Mouse (Mus musculus) thymus, postnatal 25 days (tissue): ENCODE data around the gene Gm20538.

Experiments
- DNase-seq: peaks from one replicate; pipeline ENCODE4 v3.0.0; 2022

The Gm20538 gene

DNA sequence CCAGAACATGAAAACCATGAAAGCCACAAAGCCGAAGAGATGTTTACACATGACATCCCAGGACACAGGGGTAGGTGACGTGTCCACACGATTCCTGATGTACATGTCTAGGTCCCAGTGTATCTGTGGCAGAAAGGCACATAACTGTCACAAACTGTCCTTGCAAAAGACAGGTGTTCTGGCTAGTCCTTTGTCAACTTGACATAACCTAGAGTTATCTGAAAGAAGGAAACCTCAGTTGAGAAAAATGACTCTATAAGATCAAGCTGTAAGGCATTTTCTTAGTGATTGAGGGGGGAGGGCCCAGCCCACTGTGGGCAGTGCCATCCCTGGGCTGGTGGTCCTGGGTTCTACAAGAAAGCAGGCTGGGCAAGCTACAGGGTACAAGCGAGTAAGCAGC lies at the start of gene Gm20538:
Gene Gm20538, minus strand, starts transcription at position 101 of the 400 bp plus-strand sequence.
- no peak for DNase-seq

DNA sequence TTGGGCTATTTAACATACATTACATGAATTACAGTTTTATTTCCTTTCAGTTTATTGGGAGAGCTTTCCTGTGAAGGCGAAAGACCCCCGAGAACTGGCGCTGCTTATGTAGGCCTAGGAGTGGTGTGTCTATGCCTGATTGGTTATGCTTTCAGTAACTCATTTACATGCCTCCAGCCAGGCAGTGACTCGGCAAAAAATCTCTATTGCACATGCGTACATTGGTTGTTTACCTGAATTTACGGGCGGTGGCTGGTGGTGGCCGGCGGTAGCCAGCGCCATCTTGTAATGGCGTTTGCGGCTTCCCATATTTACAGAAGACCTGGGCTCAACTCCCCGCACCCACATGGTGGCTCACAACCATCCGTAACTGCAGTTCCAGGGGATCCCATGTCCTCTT lies 41.5 kb upstream of the Gm20538 start:
- no peak for DNase-seq

DNA sequence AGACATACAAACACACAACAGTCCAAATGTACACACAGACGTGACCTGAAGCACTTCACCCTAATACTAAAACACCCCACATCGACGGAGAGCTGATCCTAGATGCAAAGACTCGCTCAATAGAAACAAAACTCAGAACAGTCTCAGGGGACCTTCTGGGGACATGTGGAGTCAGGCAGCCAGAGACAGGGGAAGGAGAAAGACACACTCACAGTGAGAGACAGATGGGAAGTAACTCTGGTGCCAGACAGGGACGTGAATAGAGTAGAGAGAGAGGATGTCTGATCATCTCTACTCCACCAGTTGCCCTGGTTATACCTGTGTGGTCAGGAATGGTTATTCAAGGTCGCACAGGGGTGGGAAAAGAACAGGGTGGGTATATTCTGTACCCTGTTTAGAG lies 39.0 kb upstream of the Gm20538 start:
- no peak for DNase-seq

DNA sequence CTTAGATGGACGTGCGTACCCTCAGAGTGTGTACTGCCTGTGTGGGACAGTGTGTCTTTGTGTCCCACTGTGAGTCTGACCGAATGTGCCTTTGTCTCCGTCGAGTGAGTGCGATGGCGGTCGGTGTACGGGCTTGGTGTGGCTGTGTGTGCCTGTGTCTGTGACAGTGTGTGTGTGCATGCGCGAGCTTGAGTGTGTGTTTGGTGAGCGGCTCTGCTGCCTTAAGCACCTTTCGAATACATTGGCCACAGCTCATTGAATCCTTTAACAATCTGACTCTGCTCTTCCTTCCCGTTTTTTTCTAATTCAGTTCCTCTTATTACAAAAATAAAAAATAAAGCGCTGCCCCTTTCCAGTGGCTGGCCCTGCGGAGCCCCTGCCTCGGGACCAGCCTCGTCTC lies 38.4 kb upstream of the Gm20538 start:
- DNase-seq, result no peak

DNA sequence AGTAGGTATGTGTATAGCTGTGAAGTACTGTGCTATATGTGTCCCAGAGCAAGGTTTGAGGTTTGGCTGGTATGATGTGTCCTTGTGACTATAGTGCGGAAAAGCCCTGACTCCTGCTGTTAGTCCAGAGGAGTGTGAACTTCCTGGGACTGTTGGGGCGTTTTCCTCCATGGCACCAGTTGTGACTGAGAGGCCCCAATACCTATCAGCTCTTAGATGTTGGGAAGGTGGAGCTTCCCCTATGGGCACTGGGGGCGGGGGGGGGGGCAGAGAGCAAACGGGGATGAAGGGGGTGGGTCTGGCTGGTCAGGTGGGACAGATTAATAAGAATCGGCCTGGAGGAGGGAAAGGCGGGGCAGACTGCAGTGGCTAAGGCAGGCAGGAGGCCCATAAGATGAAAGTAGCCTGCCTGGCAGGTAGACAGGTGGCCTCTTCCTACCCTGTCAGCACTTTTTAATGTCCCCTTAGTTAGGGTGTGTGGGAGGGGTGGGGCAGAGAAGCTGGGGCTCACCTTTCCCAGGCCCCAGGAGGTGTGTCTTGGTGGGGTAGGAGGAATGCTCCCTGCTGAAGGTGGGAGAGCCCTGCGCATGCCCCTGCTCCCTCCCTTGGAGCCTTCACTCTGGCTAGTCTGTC lies 37.1 kb upstream of the Gm20538 start:
- no peak for DNase-seq

DNA sequence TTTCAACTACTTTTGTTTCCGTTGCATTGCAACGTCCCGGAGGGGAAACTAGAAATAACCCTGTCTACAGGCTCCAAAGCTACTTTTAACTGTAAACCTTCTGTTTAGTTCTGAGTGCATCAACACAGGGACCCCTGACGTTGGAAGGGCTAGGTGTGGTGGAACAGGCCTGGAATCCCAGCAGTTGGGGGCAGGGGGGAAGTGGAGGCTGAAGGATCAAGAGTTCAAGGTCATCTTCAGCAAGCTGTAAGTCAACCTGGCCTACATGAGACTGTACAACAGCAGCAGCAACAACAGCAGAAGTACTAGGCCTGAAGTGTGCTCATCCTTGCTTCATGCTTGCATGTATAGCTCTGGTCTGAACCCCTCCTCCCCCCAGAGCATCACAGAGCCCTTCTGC lies 35.4 kb upstream of the Gm20538 start:
- DNase-seq, result no peak

DNA sequence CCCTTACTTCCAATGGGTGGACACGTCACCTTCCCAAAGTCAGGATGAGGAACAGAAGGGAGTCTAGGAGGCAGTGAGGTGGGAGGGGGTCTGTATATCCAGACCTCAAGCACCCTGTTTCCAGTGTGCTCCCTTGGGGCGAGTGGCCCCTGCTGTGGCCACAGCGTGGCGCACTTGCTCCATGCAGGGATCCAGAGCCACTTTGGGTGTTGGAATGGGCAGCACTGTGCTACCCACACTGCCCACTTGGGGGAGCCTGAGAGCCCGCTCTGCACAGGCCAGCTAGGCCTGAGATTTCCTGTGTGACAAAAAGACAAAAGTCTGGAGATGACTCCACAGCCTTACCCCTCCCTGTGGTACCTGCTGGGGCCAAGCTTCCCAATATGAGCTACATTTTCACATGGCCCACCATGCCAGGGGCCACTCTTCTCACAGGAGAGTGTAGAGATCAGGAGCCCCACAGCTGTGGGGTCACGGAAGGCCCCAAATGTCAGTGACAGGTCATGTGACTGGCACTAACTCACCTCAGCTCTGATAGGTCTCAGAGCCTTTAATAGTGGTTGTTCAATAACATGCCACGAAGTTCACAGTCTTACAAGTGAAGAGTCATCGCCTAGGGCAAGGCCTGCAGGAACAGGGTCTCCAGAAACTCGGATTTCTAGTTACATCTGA lies 30.1 kb upstream of the Gm20538 start:
- DNase-seq, result peak; percentile 92

DNA sequence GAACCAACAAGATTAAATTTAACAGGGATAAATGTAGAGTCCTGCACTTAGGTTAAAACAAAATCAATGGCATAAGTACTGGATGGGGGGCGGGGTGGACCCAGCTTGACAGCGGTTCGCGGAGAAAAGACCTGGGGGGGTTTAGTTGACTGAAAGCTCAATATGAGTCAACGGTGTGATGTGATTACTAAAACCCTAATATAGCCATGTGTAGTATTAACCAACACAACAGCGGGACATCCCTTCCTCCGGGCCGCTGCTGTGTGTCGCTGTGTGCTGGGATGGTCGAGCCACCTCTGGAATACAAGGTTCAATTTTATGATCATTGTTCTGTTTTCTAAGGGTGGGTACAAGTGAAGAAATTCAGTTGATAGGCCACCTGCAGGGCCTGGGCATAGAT lies 29.5 kb upstream of the Gm20538 start:
- DNase-seq, result no peak

DNA sequence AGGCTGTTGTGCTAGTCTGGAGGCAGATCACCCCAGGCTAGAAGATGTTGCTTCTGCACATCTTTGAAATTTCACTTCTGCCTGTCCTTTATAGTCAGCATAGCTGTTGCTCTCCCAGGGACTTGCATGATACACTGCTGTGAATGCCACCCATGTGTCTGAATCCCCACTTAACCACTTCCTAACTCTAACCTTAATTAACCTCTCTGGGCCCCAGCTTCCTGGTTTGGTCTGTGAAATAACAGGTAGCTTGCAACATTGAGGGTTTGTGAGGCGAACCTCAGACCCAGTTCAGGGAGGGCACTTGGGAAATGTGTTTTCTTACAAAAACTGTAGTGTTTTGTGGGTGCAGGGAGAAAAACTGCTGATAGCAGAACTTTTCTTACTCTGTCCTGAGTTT lies 25.4 kb upstream of the Gm20538 start:
- peak; percentile 33 for DNase-seq

DNA sequence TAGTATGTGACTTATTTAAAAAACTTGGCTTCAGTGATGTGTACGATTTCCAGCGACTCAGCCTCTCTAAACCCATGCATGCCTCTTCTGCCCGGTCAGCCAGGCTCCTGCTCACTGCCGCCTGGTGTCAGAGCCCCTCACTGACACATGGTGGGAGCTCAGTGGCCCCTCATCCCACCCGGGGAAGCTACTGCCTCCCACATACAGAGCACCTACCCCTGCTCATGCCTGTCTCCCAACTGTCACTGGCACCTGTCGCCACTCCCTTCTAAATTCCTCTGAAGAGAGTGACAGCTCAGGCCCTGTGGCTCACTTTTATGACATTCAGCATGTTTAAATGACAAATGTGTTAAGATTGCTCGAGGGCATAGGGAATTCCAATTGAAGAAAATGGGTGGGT lies 23.6 kb upstream of the Gm20538 start:
- no peak for DNase-seq

DNA sequence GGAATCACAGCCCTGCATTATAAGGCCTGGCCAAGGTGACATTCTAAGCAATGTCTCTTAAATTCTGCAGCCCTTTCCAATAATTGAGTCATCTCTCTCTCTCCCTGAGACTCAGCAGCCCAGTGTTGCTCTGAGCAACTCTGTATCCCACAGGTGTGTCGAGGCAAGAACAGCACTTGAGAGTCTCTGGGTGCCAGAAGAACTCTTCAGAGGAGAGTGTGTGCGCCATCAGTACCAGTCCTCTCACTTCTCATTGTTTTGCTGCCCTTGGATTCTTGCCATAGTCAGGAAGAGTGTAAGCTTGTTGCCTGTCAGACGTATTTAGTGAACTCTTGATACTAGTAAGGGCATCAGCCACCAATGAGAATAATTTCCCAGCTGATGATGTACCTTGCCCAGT lies 15.1 kb upstream of the Gm20538 start:
- DNase-seq, result no peak

DNA sequence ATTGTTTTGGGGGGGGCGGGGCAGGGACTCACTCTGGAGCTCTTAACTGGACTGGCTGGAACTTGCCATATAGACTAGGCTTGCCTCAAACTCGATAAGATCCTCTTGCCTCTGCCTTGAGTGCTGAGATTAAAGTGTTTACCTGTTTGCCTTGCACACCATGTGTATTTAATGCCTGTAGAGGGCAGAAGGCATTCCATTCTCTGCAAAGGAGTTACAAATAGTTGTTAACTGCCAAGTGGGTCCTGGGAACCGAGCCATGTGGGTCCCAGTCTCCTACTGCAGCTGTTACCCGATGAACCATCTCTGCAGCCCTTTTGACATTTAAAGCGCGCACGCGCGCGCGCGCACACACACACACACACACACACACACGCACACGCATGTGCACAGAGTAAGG lies 11.4 kb upstream of the Gm20538 start:
- DNase-seq, result no peak

DNA sequence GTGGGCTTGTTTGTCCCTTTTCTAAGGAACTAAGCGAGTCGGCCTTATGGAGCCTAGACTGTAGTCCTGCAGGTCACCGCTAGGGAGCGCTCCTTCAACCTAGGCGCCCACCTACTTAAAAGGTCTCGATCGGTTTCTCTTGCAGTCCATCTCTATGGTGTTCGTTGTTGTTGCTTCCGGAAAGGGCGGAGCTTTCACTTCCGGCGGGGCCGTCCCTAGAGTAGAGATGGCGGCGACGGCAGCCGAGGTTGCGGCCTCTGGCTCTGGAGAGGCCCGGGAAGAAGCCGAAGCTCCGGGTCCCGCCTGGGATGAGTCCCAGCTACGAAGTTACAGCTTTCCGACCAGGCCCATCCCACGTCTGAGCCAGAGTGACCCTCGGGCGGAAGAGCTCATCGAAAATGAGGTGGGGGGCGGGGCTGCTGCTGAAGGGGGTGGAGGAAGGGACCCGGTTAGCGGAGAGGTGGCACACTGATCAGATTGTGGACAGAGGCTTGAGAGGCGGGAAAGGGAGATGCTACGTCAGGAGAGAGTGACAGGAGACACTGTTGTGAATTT lies 10.1 kb upstream of the Gm20538 start, which contains the start of gene Hif1an:
Gene Hif1an, plus strand, starts transcription at position 199 of the 555 bp plus-strand sequence.
- peak; percentile 95 for DNase-seq

DNA sequence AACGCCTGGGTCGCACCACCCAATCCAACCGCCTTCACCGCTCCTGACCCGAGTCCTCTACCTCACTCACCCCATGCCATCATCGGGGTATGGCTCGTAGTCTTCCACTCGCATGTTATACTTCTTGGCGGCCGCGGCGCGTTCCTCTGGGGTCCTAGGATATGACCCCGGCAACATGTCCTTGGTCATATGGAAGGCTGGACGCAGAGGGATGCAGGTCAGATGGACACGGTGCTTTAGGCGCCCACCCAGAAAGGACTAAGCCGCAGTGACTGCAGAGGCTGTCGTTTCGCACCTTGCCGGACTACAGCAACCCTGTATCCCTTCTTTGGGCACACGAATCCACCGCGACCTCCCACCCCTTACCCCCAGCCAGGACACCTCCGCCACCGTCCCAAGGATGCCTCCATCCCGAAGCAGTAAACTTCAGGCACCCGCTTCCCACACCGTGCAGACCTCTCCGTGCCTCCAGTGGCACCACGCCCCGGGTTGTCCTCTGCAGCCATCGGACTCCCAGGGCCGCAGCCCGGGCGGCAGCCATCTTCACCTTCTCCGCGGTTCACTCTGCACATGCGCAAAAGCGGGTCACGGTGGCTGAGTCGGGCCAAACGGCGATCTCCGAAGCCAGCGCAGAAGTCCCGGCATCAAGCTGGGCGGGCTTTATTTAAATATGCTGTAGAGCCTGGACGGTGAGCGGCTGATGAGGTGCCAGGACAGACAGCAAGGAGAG lies 2.4 kb upstream of the Gm20538 start, which contains the start of gene Ndufb8:
Gene Ndufb8, minus strand, starts transcription at position 580 of the 730 bp plus-strand sequence.
- DNase-seq, result peak; percentile 92

DNA sequence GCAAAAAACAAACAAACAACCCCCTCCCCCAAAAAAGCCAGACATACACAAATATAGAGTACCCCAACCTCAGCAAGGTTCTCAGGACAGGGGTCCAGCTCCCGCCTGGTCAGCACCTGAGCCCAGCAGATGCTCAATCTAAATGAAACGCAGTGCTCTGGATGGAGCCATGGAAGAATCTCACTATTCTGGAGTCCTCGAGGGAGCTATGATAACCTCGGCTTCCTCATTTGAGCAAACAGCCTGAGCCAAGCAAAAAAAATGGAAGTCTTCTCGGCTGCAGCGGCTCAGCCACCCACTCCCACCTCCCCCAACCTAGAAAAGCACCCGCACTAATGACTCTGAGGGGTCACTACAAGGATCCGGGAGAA lies 1.8 kb upstream of the Gm20538 start:
- no peak for DNase-seq

DNA sequence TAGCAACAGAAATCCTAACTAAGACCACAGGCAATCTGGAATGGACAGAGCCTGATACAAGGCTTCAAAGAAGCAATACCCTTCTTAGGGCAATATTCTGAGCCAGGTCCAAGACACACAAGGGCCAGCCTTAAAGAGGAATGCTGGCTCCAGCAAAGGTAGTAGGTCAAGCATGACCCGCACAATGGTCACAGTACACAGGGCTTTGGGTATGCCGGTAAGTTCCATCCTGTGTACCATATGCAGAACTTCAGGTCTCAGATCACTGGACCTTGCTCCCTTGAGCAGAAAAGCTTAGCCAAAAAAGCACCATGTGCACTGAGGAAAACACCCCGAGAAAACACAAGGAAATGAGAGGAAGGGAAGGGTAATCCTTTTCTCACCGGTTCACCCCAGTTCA lies 655 bp upstream of the Gm20538 start:
- no peak for DNase-seq

DNA sequence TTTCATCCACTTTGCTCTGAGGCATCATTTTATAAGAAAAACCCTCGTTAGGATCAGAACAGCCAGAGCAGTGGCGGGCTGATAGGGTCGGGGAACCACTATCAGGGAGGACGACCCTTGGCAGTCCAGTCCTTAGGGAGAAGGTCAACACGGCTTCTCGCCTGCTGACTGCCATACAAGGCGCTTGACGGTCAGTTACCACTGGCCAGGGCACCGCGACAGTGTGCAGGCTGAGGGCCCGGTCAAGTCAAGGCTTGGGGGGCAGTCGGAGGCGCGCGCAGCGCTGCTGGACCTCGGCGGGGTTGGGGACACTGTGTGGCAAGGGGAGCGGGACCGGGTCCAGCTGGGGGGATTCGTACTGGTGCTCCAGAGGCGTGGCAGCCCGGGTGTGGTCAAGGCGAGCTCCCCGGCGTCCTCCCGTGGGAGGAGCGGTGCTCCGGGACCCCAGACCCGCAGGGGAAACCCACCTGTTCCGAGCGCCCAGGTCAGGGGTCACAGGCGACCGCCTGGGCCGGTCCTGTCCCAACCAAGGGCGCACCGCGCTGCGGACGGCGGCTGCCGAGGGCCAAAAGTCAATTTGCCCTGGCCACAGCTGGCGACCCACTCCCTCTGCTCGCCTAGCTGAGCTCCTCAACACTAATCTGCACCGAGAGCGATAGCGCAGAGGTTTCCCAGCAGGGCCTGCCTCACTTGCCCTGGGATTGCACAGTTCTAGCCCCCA lies 7.2 kb downstream of the Gm20538 start, which contains the start of gene Sec31b:
Gene Sec31b, minus strand, starts transcription at position 544 of the 721 bp plus-strand sequence.
- DNase-seq, result peak; percentile 6

DNA sequence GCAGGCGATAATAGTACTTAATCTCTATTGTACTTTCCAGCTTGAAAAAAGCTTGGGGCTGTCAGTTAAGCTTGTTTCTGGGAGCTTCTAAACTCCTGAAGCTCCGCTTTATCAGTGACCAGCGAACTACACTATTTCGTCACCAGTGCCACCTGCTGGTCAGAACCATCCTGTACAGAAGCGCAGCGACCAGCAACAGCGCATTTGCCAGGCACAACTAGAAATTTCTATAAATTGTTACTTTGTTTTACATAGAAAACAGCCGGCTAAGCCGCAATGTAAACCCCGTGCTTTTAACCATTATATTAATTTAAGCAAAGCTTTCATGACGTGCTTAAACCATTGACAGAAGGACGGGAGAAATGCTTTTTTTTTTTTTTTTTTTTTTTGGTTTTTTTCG lies 7.9 kb downstream of the Gm20538 start:
- DNase-seq, result peak; percentile 73

DNA sequence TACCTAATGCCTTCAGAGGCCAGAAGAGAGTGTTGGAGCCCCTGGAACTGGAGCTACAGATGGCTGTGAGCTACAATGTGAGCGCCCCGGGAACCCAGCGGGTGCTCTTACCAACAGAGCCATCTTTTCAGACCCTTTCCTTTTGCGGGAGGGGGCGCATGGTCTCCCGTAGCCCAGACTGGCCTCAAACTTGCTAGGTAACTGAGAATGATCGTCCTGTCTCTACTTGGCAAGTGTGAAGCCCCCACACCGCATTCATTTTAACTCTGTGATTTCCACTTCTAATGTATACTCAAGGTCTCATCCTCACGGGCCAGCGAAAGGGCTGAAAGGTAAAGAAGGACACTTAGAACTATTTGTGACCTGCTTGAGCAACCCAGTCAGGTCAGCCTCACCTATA lies 8.3 kb downstream of the Gm20538 start:
- DNase-seq, result no peak

DNA sequence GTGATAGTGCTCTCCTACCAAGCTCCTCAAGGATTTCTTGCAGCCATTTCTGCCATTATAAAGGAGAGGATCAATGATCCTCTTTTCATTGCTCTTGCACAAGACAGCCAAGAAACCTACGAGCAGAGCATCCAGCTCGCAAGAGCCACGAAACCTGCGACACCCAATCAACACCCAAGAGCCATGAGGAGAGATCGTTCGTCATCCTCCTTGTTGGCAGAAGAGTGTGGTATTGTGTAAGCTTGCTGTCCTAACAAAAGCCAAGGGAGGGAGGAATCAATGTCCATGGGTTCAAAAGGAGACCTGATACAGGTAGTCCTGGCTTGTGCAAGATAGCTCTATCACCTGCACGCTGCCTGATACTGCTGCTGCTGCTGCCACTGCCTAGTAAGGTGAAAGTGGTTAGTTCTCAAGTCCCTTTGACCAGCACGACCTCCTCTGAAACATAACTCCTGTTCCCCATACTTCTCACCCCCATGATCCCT lies 9.9 kb downstream of the Gm20538 start:
- no peak for DNase-seq

DNA sequence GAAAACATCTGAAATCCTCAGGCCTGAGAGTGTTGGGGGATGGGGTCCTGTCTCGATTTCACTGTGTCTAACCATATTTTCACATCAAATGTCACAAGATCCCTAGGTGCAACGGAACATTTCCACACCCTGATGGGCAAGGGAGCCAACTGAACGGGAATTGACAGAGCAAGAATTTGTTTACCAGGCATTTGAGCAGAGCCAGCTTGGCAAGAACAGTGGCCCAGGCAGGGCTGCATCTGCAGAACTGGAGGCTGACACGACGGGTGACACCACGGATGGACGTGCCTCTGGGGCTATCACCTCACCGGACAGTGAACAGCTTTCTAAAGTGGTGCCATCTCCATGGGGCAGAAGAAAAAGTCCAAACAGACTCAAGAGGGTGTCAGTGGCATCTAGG lies 15.2 kb downstream of the Gm20538 start:
- no peak for DNase-seq

DNA sequence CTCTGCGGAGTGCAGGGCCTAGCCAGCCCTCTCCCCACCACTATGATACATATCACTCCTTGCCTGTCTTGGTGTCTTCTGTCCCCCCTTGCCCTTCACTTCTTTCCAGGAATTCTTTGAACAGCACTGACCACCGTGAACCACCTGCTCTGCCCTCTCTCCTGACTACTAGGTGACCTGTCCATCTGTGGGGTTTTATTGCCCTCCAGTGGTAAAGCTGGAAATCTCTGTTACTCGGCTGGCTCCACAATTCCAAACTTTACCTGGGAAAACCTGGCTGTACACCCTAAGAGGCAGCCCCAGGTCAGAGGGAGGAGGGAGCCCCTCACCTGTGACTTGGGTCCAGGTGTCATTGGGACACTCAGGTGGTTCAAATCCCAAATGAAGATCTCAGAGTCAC lies 17.3 kb downstream of the Gm20538 start:
- no peak for DNase-seq

DNA sequence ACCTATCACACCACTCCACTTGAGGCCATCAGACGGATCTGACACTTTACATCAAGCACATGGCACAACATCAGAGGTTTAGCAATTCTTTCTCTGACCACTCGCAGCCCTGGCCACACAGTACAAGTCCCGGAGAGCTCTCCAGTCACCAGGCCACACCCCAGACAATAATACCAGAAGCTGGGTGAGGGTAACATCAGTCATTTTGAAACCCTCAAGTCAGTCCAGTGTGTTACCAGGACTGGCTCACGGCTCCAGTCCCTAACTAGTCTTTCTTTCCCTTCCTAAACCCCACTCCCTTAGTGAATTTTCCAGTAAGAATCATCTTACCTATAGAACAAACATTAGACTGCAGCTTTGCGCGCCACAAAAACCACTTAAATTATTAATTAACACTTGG lies 22.6 kb downstream of the Gm20538 start:
- DNase-seq, result no peak
